Mouse (Mus musculus): ENCODE measurements around the gene Itfg2. TPM values are rescaled to one million over a fixed set of nuclear protein-coding genes. Genes with fewer than 3 reads are reported as not detected.

The Itfg2 gene
- total RNA-seq (2021) = 10 to 100 TPM; 27.2 to 27.3 TPM
- long read RNA-seq, experiment 1, transcript Itfg2-201 (12 exons, 2,320 nt) = major isoform, 25 of 38 reads
- long read RNA-seq, experiment 1, partial matches to known transcripts = 1 of 38 reads
- long read RNA-seq, experiment 1, other reads (novel, unspliced or antisense) = 9 of 38 reads
- long read RNA-seq, experiment 2, transcript Itfg2-201 (12 exons, 2,320 nt) = major isoform, 28 of 54 reads
- long read RNA-seq, experiment 2, partial matches to known transcripts = 7 of 54 reads
- long read RNA-seq, experiment 2, other reads (novel, unspliced or antisense) = 17 of 54 reads

- peak; percentile 86 to 96 for DNase-seq (ENCODE audit: low spot score in 2 of 2)
Measured at GRCm38 (mm10) chr6:128424269-128425019, at the start of gene Itfg2. Gene Itfg2 (minus strand): TSS chr6:128424931.

- no peak for DNase-seq (ENCODE audit: low spot score in 2 of 2)
Measured at GRCm38 (mm10) chr6:128474112-128474511, 49.4 kb upstream of the Itfg2 start.

- DNase-seq (ENCODE audit: low spot score in 2 of 2) = peak; percentile 47 to 69
Measured at GRCm38 (mm10) chr6:128469451-128469850, 44.7 kb upstream of the Itfg2 start.

GRCm38 (mm10) chr6:128467298-128467697, 42.6 kb upstream of the Itfg2 start:
- DNase-seq (ENCODE audit: low spot score in 2 of 2) = no peak

GRCm38 (mm10) chr6:128466563-128466962, 41.8 kb upstream of the Itfg2 start:
- no peak for DNase-seq (ENCODE audit: low spot score in 2 of 2)

- DNase-seq (ENCODE audit: low spot score in 2 of 2) = no peak
Measured at GRCm38 (mm10) chr6:128466043-128466442, 41.3 kb upstream of the Itfg2 start.

GRCm38 (mm10) chr6:128464996-128465395, 40.3 kb upstream of the Itfg2 start:
- no peak for DNase-seq (ENCODE audit: low spot score in 2 of 2)

- DNase-seq (ENCODE audit: low spot score in 2 of 2) = no peak
Measured at GRCm38 (mm10) chr6:128461606-128462005, 36.9 kb upstream of the Itfg2 start.

- DNase-seq (ENCODE audit: low spot score in 2 of 2) = no peak
Measured at GRCm38 (mm10) chr6:128460729-128461503, 36.2 kb upstream of the Itfg2 start.

GRCm38 (mm10) chr6:128460321-128460720, 35.6 kb upstream of the Itfg2 start:
- DNase-seq (ENCODE audit: low spot score in 2 of 2) = no peak

- no peak for DNase-seq (ENCODE audit: low spot score in 2 of 2)
Measured at GRCm38 (mm10) chr6:128457186-128457585, 32.5 kb upstream of the Itfg2 start.

GRCm38 (mm10) chr6:128455835-128456605, 31.3 kb upstream of the Itfg2 start:
- no peak for DNase-seq (ENCODE audit: low spot score in 2 of 2)

GRCm38 (mm10) chr6:128447063-128447462, 22.3 kb upstream of the Itfg2 start:
- no peak for DNase-seq (ENCODE audit: low spot score in 2 of 2)

- peak in 1 of 2 experiments; percentile 59 for DNase-seq (ENCODE audit: low spot score in 2 of 2)
Measured at GRCm38 (mm10) chr6:128445761-128446535, 21.2 kb upstream of the Itfg2 start.

- DNase-seq (ENCODE audit: low spot score in 2 of 2) = no peak
Measured at GRCm38 (mm10) chr6:128440238-128440637, 15.5 kb upstream of the Itfg2 start.

GRCm38 (mm10) chr6:128438871-128439341, 14.2 kb upstream of the Itfg2 start:
- peak in 1 of 2 experiments; percentile 37 for DNase-seq (ENCODE audit: low spot score in 2 of 2)

GRCm38 (mm10) chr6:128438317-128438870, 13.7 kb upstream of the Itfg2 start, which contains the start of gene Fkbp4:
Gene Fkbp4 (minus strand): TSS chr6:128438677.
- peak; percentile 88 to 91 for DNase-seq (ENCODE audit: low spot score in 2 of 2)

GRCm38 (mm10) chr6:128437731-128438316, 13.1 kb upstream of the Itfg2 start:
- peak; percentile 44 to 65 for DNase-seq (ENCODE audit: low spot score in 2 of 2)

- no peak for DNase-seq (ENCODE audit: low spot score in 2 of 2)
Measured at GRCm38 (mm10) chr6:128437288-128437687, 12.6 kb upstream of the Itfg2 start.
